21 mouse cellular contexts compared by ENCODE assay signal in genomic region chr14:41065168-41065567, GRCm38 (mm10). TPM values are rescaled to one million over a fixed set of nuclear protein-coding genes. Genes with fewer than 3 reads are reported as not detected.
A peak's percentile ranks its signal among the peaks of the same experiment; 100 is the strongest.
DNase-seq lines count a peak whose midpoint lies in the region; ATAC-seq and TF ChIP-seq lines count a peak whose summit lies in the region.
"Had no signal": no experiment of that assay in that cellular context is flagged by ENCODE, and none has a peak within 500 bp of the region (broad histone marks: within the 10 kb centered on the region; RNA-seq: fewer than 3 reads in every experiment).

No protein-coding gene starts in this region.

- H3K36me3 ChIP-seq in heart, embryonic 14.5 days (ENCODE audit: control insufficient read depth, insufficient read depth, low read length) = no peaks in the 10 kb centered on the region
- no peaks in the 10 kb centered on the region for H3K36me3 ChIP-seq in midbrain, embryonic 13.5 days
- no peaks in the 10 kb centered on the region for H3K36me3 ChIP-seq in midbrain, embryonic 11.5 days (ENCODE audit: control insufficient read depth, insufficient read depth, low read length)
- H3K36me3 ChIP-seq: hindbrain, embryonic 15.5 days; limb, embryonic 10.5 days had no signal

- 10% methylated on average over 2 of the region's 2 CpGs for WGBS in heart, embryonic 14.5 days
- 56% methylated on average over 2 of the region's 2 CpGs for WGBS in midbrain, embryonic 13.5 days
- WGBS in midbrain, embryonic 11.5 days = 69% methylated on average over 2 of the region's 2 CpGs

- ATAC-seq in heart, embryonic 14.5 days (ENCODE audit: insufficient number of reproducible peaks, insufficient read depth, low FRiP score, low read depth) = peak; percentile 59; the same call in 1 of the 2 replicates
- ATAC-seq in midbrain, embryonic 13.5 days = 0 out of 2 replicates have a peak, but pooled peaks have one; percentile 43
- ATAC-seq in midbrain, embryonic 11.5 days (ENCODE audit: low FRiP score) = no peak
- ATAC-seq in hematopoietic stem cell, adult 5-6 weeks (replicated peaks in 1 of 2; ENCODE audit: insufficient read depth in 1 of 2, low FRiP score in 2 of 2, low TSS enrichment in 1 of 2, low read depth in 1 of 2, poor library complexity in 2 of 2, severe bottlenecking in 2 of 2) = peak; percentile 12 to 32; a peak in 1 of 4 replicates
- ATAC-seq in megakaryocyte progenitor cell, adult 5-6 weeks (replicated peaks; ENCODE audit: poor library complexity) = peak; percentile 96
- ATAC-seq: forebrain, embryonic 14.5 days had no signal

- peak overlapping the region in 1 of 2 experiments; percentile 44; a peak in 1 of 4 replicates for H3K27ac ChIP-seq in heart, embryonic 14.5 days (replicated peaks in 1 of 2; ENCODE audit: control insufficient read depth in 1 of 2, insufficient read depth in 1 of 2, low read depth in 2 of 2, low read length in 2 of 2)
- no peak overlapping the region for H3K27ac ChIP-seq in midbrain, embryonic 13.5 days
- H3K27ac ChIP-seq in midbrain, embryonic 11.5 days (ENCODE audit: low read depth, low read length) = no peak overlapping the region
- no peak overlapping the region for H3K27ac ChIP-seq in left cerebral cortex, adult 2 months
- H3K27ac ChIP-seq: hindbrain, embryonic 15.5 days; limb, embryonic 10.5 days had no signal

- TF ChIP-seq CTCF in left cerebral cortex, adult 2 months (IDR thresholded peaks at IDR 0.05) = no peak

- H3K9me3 ChIP-seq in heart, embryonic 14.5 days (ENCODE audit: control insufficient read depth, low read length) = no peaks in the 10 kb centered on the region
- no peaks in the 10 kb centered on the region for H3K9me3 ChIP-seq in midbrain, embryonic 13.5 days
- no peaks in the 10 kb centered on the region for H3K9me3 ChIP-seq in midbrain, embryonic 11.5 days (ENCODE audit: control insufficient read depth, low read length)
- H3K9me3 ChIP-seq: hindbrain, embryonic 15.5 days; limb, embryonic 10.5 days had no signal

- no peak overlapping the region for H3K4me2 ChIP-seq in heart, embryonic 14.5 days (ENCODE audit: low read length)
- H3K4me2 ChIP-seq in midbrain, embryonic 13.5 days (replicated peaks) = no peak overlapping the region
- H3K4me2 ChIP-seq in midbrain, embryonic 11.5 days = no peak overlapping the region
- H3K4me2 ChIP-seq: hindbrain, embryonic 15.5 days had no signal

- peaks cover 2 to 7% of the 10 kb centered on the region in 2 experiments for H3K4me1 ChIP-seq in heart, embryonic 14.5 days (ENCODE audit: control insufficient read depth in 2 of 2, insufficient read depth in 2 of 2, low read length in 2 of 2)
- H3K4me1 ChIP-seq in midbrain, embryonic 13.5 days (replicated peaks) = no peaks in the 10 kb centered on the region
- no peaks in the 10 kb centered on the region for H3K4me1 ChIP-seq in midbrain, embryonic 11.5 days (ENCODE audit: control insufficient read depth, insufficient read depth, low read length)
- H3K4me1 ChIP-seq: hindbrain, embryonic 15.5 days; limb, embryonic 10.5 days had no signal

- intact Hi-C loops in left cerebral cortex, adult 2 months (cut with DNase I) = no loop called here

- no peak for DNase-seq in heart, adult 18-20 months
- DNase-seq in midbrain, embryonic 11.5 days (ENCODE audit: low spot score, missing footprints) = no peak
- DNase-seq in right cerebral cortex, postnatal 36 days (ENCODE audit: low spot score in 2 of 2) = no peak
- DNase-seq in left cerebral cortex, adult 2 months (ENCODE audit: extremely low spot score in 1 of 2, low spot score in 2 of 2) = no peak
- DNase-seq: B cell, adult 2 months; cerebellum, adult 11 months; kidney, adult 18-20 months; kidney, postnatal 36 days; lung, postnatal 14 days; midbrain, embryonic 14.5 days; right cerebral cortex, postnatal 25 days had no signal

- H3K9ac ChIP-seq in heart, embryonic 14.5 days (ENCODE audit: low read length) = no peak overlapping the region
- no peak overlapping the region for H3K9ac ChIP-seq in midbrain, embryonic 13.5 days (replicated peaks)
- no peak overlapping the region for H3K9ac ChIP-seq in midbrain, embryonic 11.5 days (ENCODE audit: low read length)
- H3K9ac ChIP-seq: hindbrain, embryonic 15.5 days had no signal

- H3K4me3 ChIP-seq in heart, embryonic 14.5 days (ENCODE audit: control insufficient read depth in 1 of 2, insufficient read depth in 1 of 2, low read depth in 1 of 2, low read length in 2 of 2) = no peak overlapping the region
- no peak overlapping the region for H3K4me3 ChIP-seq in midbrain, embryonic 13.5 days (replicated peaks)
- no peak overlapping the region for H3K4me3 ChIP-seq in midbrain, embryonic 11.5 days (ENCODE audit: low read depth, low read length)
- no peak overlapping the region for H3K4me3 ChIP-seq in left cerebral cortex, adult 2 months
- H3K4me3 ChIP-seq: hindbrain, embryonic 15.5 days; limb, embryonic 10.5 days had no signal

- H3K27me3 ChIP-seq in heart, embryonic 14.5 days (ENCODE audit: control insufficient read depth, insufficient read depth, low read length) = no peaks in the 10 kb centered on the region
- H3K27me3 ChIP-seq in midbrain, embryonic 13.5 days = no peaks in the 10 kb centered on the region
- no peaks in the 10 kb centered on the region for H3K27me3 ChIP-seq in midbrain, embryonic 11.5 days (ENCODE audit: control insufficient read depth, insufficient read depth, low read length)
- H3K27me3 ChIP-seq: hindbrain, embryonic 15.5 days had no signal

RNA-seq across cellular contexts. Expression of gene Dydc2, which starts 3.8 kb away (rescaled TPM):
- polyA plus RNA-seq in heart, embryonic 14.5 days (2014; fragmentation: Nextera tagmentation; extraction: Ambion mirVana) = 0.26 and 0.34 TPM in 2 replicates
- not detected for total RNA-seq in heart, adult 18-20 months (2021)
- 0.40 TPM in 1 of 2 replicates, not detected in the other for polyA plus RNA-seq in midbrain, embryonic 13.5 days (2015; fragmentation: Nextera tagmentation; extraction: Ambion mirVana)
- not detected in 2 replicates for polyA plus RNA-seq in midbrain, embryonic 11.5 days (2014; fragmentation: Nextera tagmentation; extraction: Ambion mirVana)
- total RNA-seq in hematopoietic stem cell, adult 5-6 weeks (2017) = not detected in 2 replicates
- total RNA-seq in megakaryocyte progenitor cell, adult 5-6 weeks (2015) = not detected in 2 replicates
- total RNA-seq in megakaryocyte progenitor cell, adult 5-6 weeks (2017) = not detected in 2 replicates
- 1 to 10 TPM in 1 of 2 experiments, under 1 TPM in 1; 0.75 to 1.2 TPM for total RNA-seq in left cerebral cortex, adult 2 months (2021)
- polyA plus RNA-seq: limb, embryonic 10.5 days had no signal

RNA-seq across cellular contexts. Expression of gene Dydc1, which starts 7.5 kb away (rescaled TPM):
- 0.26 TPM in 1 of 2 replicates, not detected in the other for polyA plus RNA-seq in heart, embryonic 14.5 days (2014; fragmentation: Nextera tagmentation; extraction: Ambion mirVana)
- not detected for total RNA-seq in heart, adult 18-20 months (2021)
- not detected in 2 replicates for polyA plus RNA-seq in midbrain, embryonic 13.5 days (2015; fragmentation: Nextera tagmentation; extraction: Ambion mirVana)
- not detected in 2 replicates for polyA plus RNA-seq in midbrain, embryonic 11.5 days (2014; fragmentation: Nextera tagmentation; extraction: Ambion mirVana)
- not detected in 2 replicates for total RNA-seq in hematopoietic stem cell, adult 5-6 weeks (2017)
- not detected in 2 replicates for total RNA-seq in megakaryocyte progenitor cell, adult 5-6 weeks (2015)
- total RNA-seq in megakaryocyte progenitor cell, adult 5-6 weeks (2017) = not detected in 2 replicates
- not detected for total RNA-seq in left cerebral cortex, adult 2 months (2021)
- total RNA-seq: layer of hippocampus, postnatal 25 days had no signal
- polyA plus RNA-seq: gonadal fat pad, adult 2 months; hindbrain, embryonic 15.5 days; limb, embryonic 10.5 days; midbrain, embryonic 14.5 days; thymus, postnatal 0 days had no signal

RNA-seq across cellular contexts. Expression of gene Mat1a, which starts 39.7 kb away (rescaled TPM):
- 0.63 and 0.82 TPM in 2 replicates for polyA plus RNA-seq in heart, embryonic 14.5 days (2014; fragmentation: Nextera tagmentation; extraction: Ambion mirVana)
- not detected for total RNA-seq in heart, adult 18-20 months (2021)
- polyA plus RNA-seq in midbrain, embryonic 13.5 days (2015; fragmentation: Nextera tagmentation; extraction: Ambion mirVana) = not detected in 2 replicates
- polyA plus RNA-seq in midbrain, embryonic 11.5 days (2014; fragmentation: Nextera tagmentation; extraction: Ambion mirVana) = not detected in 2 replicates
- not detected in 2 replicates for total RNA-seq in hematopoietic stem cell, adult 5-6 weeks (2017)
- total RNA-seq in megakaryocyte progenitor cell, adult 5-6 weeks (2015) = not detected in 2 replicates
- total RNA-seq in megakaryocyte progenitor cell, adult 5-6 weeks (2017) = not detected in 2 replicates
- not detected for total RNA-seq in left cerebral cortex, adult 2 months (2021)
- total RNA-seq: layer of hippocampus, postnatal 25 days had no signal
- polyA plus RNA-seq: forebrain, embryonic 14.5 days; hindbrain, embryonic 15.5 days; limb, embryonic 10.5 days; midbrain, embryonic 14.5 days had no signal

RNA-seq across cellular contexts. Expression of gene Fam213a, which starts 51.6 kb away (rescaled TPM):
- polyA plus RNA-seq in heart, embryonic 14.5 days (2014; fragmentation: Nextera tagmentation; extraction: Ambion mirVana) = 42.2 and 46.7 TPM in 2 replicates
- 10 to 100 TPM; 33.8 to 46.0 TPM for total RNA-seq in heart, adult 18-20 months (2021)
- polyA plus RNA-seq in midbrain, embryonic 13.5 days (2015; fragmentation: Nextera tagmentation; extraction: Ambion mirVana) = 66.9 and 67.2 TPM in 2 replicates
- 44.7 and 50.4 TPM in 2 replicates for polyA plus RNA-seq in midbrain, embryonic 11.5 days (2014; fragmentation: Nextera tagmentation; extraction: Ambion mirVana)
- total RNA-seq in hematopoietic stem cell, adult 5-6 weeks (2017) = 37.0 and 46.1 TPM in 2 replicates
- 10.8 and 20.4 TPM in 2 replicates for total RNA-seq in megakaryocyte progenitor cell, adult 5-6 weeks (2015)
- 8.7 and 15.3 TPM in 2 replicates for total RNA-seq in megakaryocyte progenitor cell, adult 5-6 weeks (2017)
- 100 to 1,000 TPM; 106 to 123 TPM for total RNA-seq in left cerebral cortex, adult 2 months (2021)
